Mouse (Mus musculus): ENCODE results near the gene 1700003F12Rik.

- TF ChIP-seq CTCF (IDR thresholded peaks at IDR 0.05; ENCODE audit: extremely low read depth, insufficient read depth, low read length) (no peak), POLR2A (IDR thresholded peaks at IDR 0.05; ENCODE audit: extremely low read depth, insufficient read depth, low read length) (no peak)
Measured at GRCm38 (mm10) chr2:154534704-154535270, 12.1 kb upstream of the 1700003F12Rik start.

Measured in cortical plate, adult 2 months (tissue).